Mouse (Mus musculus): Measurements from ENCODE around the gene Erich2.

Gene Erich2

GRCm38 (mm10) chr2:70508496-70508895 is at the start of gene Erich2:
Gene Erich2 (plus strand): TSS chr2:70508819.
- DNase-seq: no peak

GRCm38 (mm10) chr2:70463606-70464005 is 45.0 kb upstream of the Erich2 start:
- no peak for DNase-seq

GRCm38 (mm10) chr2:70471136-70471535 is 37.5 kb upstream of the Erich2 start:
- DNase-seq: no peak

GRCm38 (mm10) chr2:70471861-70472620 is 36.6 kb upstream of the Erich2 start:
- DNase-seq: peak in 1 of 2 experiments; percentile 40

GRCm38 (mm10) chr2:70497715-70498318 is 10.8 kb upstream of the Erich2 start:
- DNase-seq: no peak

GRCm38 (mm10) chr2:70503436-70503835 is 5.2 kb upstream of the Erich2 start:
- DNase-seq: no peak

GRCm38 (mm10) chr2:70505229-70505628 is 3.4 kb upstream of the Erich2 start:
- DNase-seq: no peak

- DNase-seq: no peak
Observed at GRCm38 (mm10) chr2:70505896-70506295, 2.7 kb upstream of the Erich2 start.

- DNase-seq: no peak
Observed at GRCm38 (mm10) chr2:70506372-70506771, 2.2 kb upstream of the Erich2 start.

GRCm38 (mm10) chr2:70509021-70509632 is 508 bp downstream of the Erich2 start:
- peak; percentile 72 to 74 for DNase-seq

GRCm38 (mm10) chr2:70538283-70538682 is 29.7 kb downstream of the Erich2 start:
- peak; percentile 52 to 77 for DNase-seq

GRCm38 (mm10) chr2:70550671-70551070 is 42.1 kb downstream of the Erich2 start:
- DNase-seq: no peak

- no peak for DNase-seq
Observed at GRCm38 (mm10) chr2:70551446-70551845, 42.8 kb downstream of the Erich2 start.

- no peak for DNase-seq
Observed at GRCm38 (mm10) chr2:70552067-70552598, 43.5 kb downstream of the Erich2 start.

GRCm38 (mm10) chr2:70552772-70553171 is 44.2 kb downstream of the Erich2 start, which contains the start of gene Gad1:
Gene Gad1 (plus strand): TSS chr2:70553072.
- DNase-seq: no peak

GRCm38 (mm10) chr2:70553826-70554225 is 45.2 kb downstream of the Erich2 start:
- DNase-seq: no peak

- peak; percentile 89 to 91 for DNase-seq
Observed at GRCm38 (mm10) chr2:70558112-70558842, 49.7 kb downstream of the Erich2 start.

GRCm38 (mm10) chr2:70558843-70559451 is 50.3 kb downstream of the Erich2 start:
- peak; percentile 7 to 17 for DNase-seq

- peak; percentile 25 to 33 for DNase-seq
Observed at GRCm38 (mm10) chr2:70559520-70559919, 50.9 kb downstream of the Erich2 start.

GRCm38 (mm10) chr2:70561077-70561795 is 52.6 kb downstream of the Erich2 start:
- DNase-seq: peak; percentile 76 to 78

GRCm38 (mm10) chr2:70562011-70562491 is 53.4 kb downstream of the Erich2 start:
- DNase-seq: peak; percentile 33 to 40

- DNase-seq: no peak
Observed at GRCm38 (mm10) chr2:70562611-70562980, 54.0 kb downstream of the Erich2 start.

All from cerebellum, postnatal 14 days (tissue).